Mouse (Mus musculus): Measurements from ENCODE around the gene Mrpl14.
A peak's percentile ranks its signal among the peaks of the same experiment; 100 is the strongest.

Gene Mrpl14

GRCm38 (mm10) chr17:45724574-45724921 is 38.4 kb downstream of the Mrpl14 start:
- DNase-seq (ENCODE audit: low spot score in 2 of 2) = no peak

GRCm38 (mm10) chr17:45726249-45726648 is 40.1 kb downstream of the Mrpl14 start:
- no peak for DNase-seq (ENCODE audit: low spot score in 2 of 2)

- no peak for DNase-seq (ENCODE audit: low spot score in 2 of 2)
These were observed 41.4 kb downstream of the Mrpl14 start for GRCm38 (mm10) chr17:45727481-45727880.

- DNase-seq (ENCODE audit: low spot score in 2 of 2) = no peak
These were observed 42.0 kb downstream of the Mrpl14 start for GRCm38 (mm10) chr17:45727983-45728723.

GRCm38 (mm10) chr17:45729387-45729786 is 43.3 kb downstream of the Mrpl14 start:
- DNase-seq (ENCODE audit: low spot score in 2 of 2) = no peak

GRCm38 (mm10) chr17:45730696-45731095 is 44.6 kb downstream of the Mrpl14 start:
- DNase-seq (ENCODE audit: low spot score in 2 of 2) = no peak

GRCm38 (mm10) chr17:45731172-45731864 is 45.2 kb downstream of the Mrpl14 start:
- peak; percentile 71 to 86 for DNase-seq (ENCODE audit: low spot score in 2 of 2)

GRCm38 (mm10) chr17:45733038-45733734 is 47.1 kb downstream of the Mrpl14 start:
- DNase-seq (ENCODE audit: low spot score in 2 of 2) = no peak

- peak; percentile 58 to 76 for DNase-seq (ENCODE audit: low spot score in 2 of 2)
These were observed 47.7 kb downstream of the Mrpl14 start, which contains the start of gene 1600014C23Rik for GRCm38 (mm10) chr17:45733735-45734301. 1600014C23Rik (minus strand) TSS chr17:45733844.

- no peak for DNase-seq (ENCODE audit: low spot score in 2 of 2)
These were observed 48.2 kb downstream of the Mrpl14 start for GRCm38 (mm10) chr17:45734333-45734732.

- DNase-seq (ENCODE audit: low spot score in 2 of 2) = no peak
These were observed 48.8 kb downstream of the Mrpl14 start for GRCm38 (mm10) chr17:45734881-45735280.

- DNase-seq (ENCODE audit: low spot score in 2 of 2) = peak; percentile 77 to 91
These were observed 49.5 kb downstream of the Mrpl14 start for GRCm38 (mm10) chr17:45735382-45736310.

- peak; percentile 84 to 85 for DNase-seq (ENCODE audit: low spot score in 2 of 2)
These were observed 50.4 kb downstream of the Mrpl14 start for GRCm38 (mm10) chr17:45736311-45737077.

- DNase-seq (ENCODE audit: low spot score in 2 of 2) = no peak
These were observed 51.0 kb downstream of the Mrpl14 start for GRCm38 (mm10) chr17:45737078-45737601.

- no peak for DNase-seq (ENCODE audit: low spot score in 2 of 2)
These were observed 56.4 kb downstream of the Mrpl14 start for GRCm38 (mm10) chr17:45742371-45743147.

GRCm38 (mm10) chr17:45745629-45746028 is 59.5 kb downstream of the Mrpl14 start:
- DNase-seq (ENCODE audit: low spot score in 2 of 2) = no peak

GRCm38 (mm10) chr17:45746755-45747154 is 60.6 kb downstream of the Mrpl14 start:
- DNase-seq (ENCODE audit: low spot score in 2 of 2) = no peak

- DNase-seq (ENCODE audit: low spot score in 2 of 2) = no peak
These were observed 61.2 kb downstream of the Mrpl14 start for GRCm38 (mm10) chr17:45747293-45747692.
